Comparison of ENCODE assay signal across 27 mouse cellular contexts in the genomic region with DNA sequence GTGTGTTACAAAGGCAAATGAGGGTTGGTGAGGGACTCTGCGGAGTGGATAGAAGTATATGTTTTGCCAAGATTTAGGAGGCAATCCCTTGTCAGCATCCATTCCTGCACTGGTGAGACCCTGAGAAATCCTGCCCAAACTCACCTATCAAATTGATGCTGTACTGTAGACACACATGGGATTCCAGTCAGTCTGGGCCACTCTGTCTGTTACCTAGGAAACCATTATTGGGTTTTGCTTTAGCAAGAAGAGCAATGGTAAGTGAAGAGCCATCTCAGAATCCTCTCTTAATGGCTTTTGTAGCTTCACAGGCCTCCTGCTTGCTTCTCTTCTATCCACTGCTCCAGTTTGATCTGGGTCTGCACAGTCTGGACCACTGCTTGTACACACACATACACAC.
A peak's percentile ranks its signal among the peaks of the same experiment; 100 is the strongest.
DNase-seq lines count a peak whose midpoint lies in the region; ATAC-seq lines count a peak whose summit lies in the region.
"Had no signal": no experiment of that assay in that cellular context is flagged by ENCODE, and none has a peak within 500 bp of the region (broad histone marks: within the 10 kb centered on the region; RNA-seq: fewer than 3 reads in every experiment).

No protein-coding gene starts in this region.

- no peaks in the 10 kb centered on the region for H3K27me3 ChIP-seq in forebrain, embryonic 14.5 days (replicated peaks; ENCODE audit: control insufficient read depth, insufficient read depth, low read length)
- no peaks in the 10 kb centered on the region for H3K27me3 ChIP-seq in forebrain, embryonic 15.5 days
- H3K27me3 ChIP-seq in neural tube, embryonic 13.5 days: no peaks in the 10 kb centered on the region
- H3K27me3 ChIP-seq in midbrain, embryonic 14.5 days (ENCODE audit: control insufficient read depth, insufficient read depth, low read length): no peaks in the 10 kb centered on the region
- no peaks in the 10 kb centered on the region for H3K27me3 ChIP-seq in kidney, embryonic 15.5 days
- H3K27me3 ChIP-seq: CH12.LX; heart, embryonic 13.5 days; limb, embryonic 15.5 days; neural tube, embryonic 12.5 days had no signal

- H3K9me3 ChIP-seq in forebrain, embryonic 14.5 days (replicated peaks; ENCODE audit: control insufficient read depth, low read length): no peaks in the 10 kb centered on the region
- H3K9me3 ChIP-seq in forebrain, embryonic 15.5 days: no peaks in the 10 kb centered on the region
- no peaks in the 10 kb centered on the region for H3K9me3 ChIP-seq in neural tube, embryonic 13.5 days
- H3K9me3 ChIP-seq in midbrain, embryonic 14.5 days (ENCODE audit: control insufficient read depth, low read length): no peaks in the 10 kb centered on the region
- no peaks in the 10 kb centered on the region for H3K9me3 ChIP-seq in kidney, embryonic 15.5 days (replicated peaks)
- H3K9me3 ChIP-seq: heart, embryonic 13.5 days; limb, embryonic 10.5 days; limb, embryonic 15.5 days; neural tube, embryonic 12.5 days had no signal

- no peak overlapping the region for H3K4me2 ChIP-seq in forebrain, embryonic 14.5 days (ENCODE audit: low read length)
- no peak overlapping the region for H3K4me2 ChIP-seq in forebrain, embryonic 15.5 days (replicated peaks)
- H3K4me2 ChIP-seq in neural tube, embryonic 13.5 days: no peak overlapping the region
- no peak overlapping the region for H3K4me2 ChIP-seq in midbrain, embryonic 14.5 days (ENCODE audit: low read length)
- H3K4me2 ChIP-seq in kidney, embryonic 15.5 days: no peak overlapping the region
- H3K4me2 ChIP-seq: heart, embryonic 13.5 days; limb, embryonic 15.5 days; neural tube, embryonic 12.5 days had no signal

- 91% methylated on average over 1 of the region's 1 CpGs for WGBS in forebrain, embryonic 14.5 days
- 96% methylated on average over 1 of the region's 1 CpGs for WGBS in forebrain, embryonic 15.5 days
- WGBS in neural tube, embryonic 13.5 days: 76% methylated on average over 1 of the region's 1 CpGs
- WGBS in midbrain, embryonic 14.5 days: 95% methylated on average over 1 of the region's 1 CpGs
- 79% methylated on average over 1 of the region's 1 CpGs for whole genome bisulfite sequencing in kidney, embryonic 15.5 days

- H3K4me3 ChIP-seq in forebrain, embryonic 14.5 days (ENCODE audit: low read depth, low read length): no peak overlapping the region
- no peak overlapping the region for H3K4me3 ChIP-seq in forebrain, embryonic 15.5 days
- no peak overlapping the region for H3K4me3 ChIP-seq in neural tube, embryonic 13.5 days
- H3K4me3 ChIP-seq in midbrain, embryonic 14.5 days (replicated peaks; ENCODE audit: low read depth, low read length): no peak overlapping the region
- H3K4me3 ChIP-seq in kidney, embryonic 15.5 days (replicated peaks): no peak overlapping the region
- H3K4me3 ChIP-seq: heart, embryonic 13.5 days; limb, embryonic 10.5 days; limb, embryonic 15.5 days; neural tube, embryonic 12.5 days had no signal

- no peak overlapping the region for H3K9ac ChIP-seq in forebrain, embryonic 14.5 days (ENCODE audit: low read length)
- no peak overlapping the region for H3K9ac ChIP-seq in forebrain, embryonic 15.5 days (replicated peaks)
- no peak overlapping the region for H3K9ac ChIP-seq in neural tube, embryonic 13.5 days
- H3K9ac ChIP-seq in midbrain, embryonic 14.5 days (replicated peaks; ENCODE audit: low read length): no peak overlapping the region
- no peak overlapping the region for H3K9ac ChIP-seq in kidney, embryonic 15.5 days
- H3K9ac ChIP-seq: heart, embryonic 13.5 days; limb, embryonic 15.5 days; liver, embryonic 14.5 days; neural tube, embryonic 12.5 days had no signal

- no peaks in the 10 kb centered on the region for H3K36me3 ChIP-seq in forebrain, embryonic 14.5 days (ENCODE audit: control insufficient read depth, insufficient read depth, low read length)
- no peaks in the 10 kb centered on the region for H3K36me3 ChIP-seq in forebrain, embryonic 15.5 days
- no peaks in the 10 kb centered on the region for H3K36me3 ChIP-seq in neural tube, embryonic 13.5 days
- H3K36me3 ChIP-seq in midbrain, embryonic 14.5 days (ENCODE audit: control insufficient read depth, insufficient read depth, low read length): no peaks in the 10 kb centered on the region
- H3K36me3 ChIP-seq in kidney, embryonic 15.5 days: no peaks in the 10 kb centered on the region
- H3K36me3 ChIP-seq: heart, embryonic 13.5 days; limb, embryonic 10.5 days; limb, embryonic 15.5 days; neural tube, embryonic 12.5 days had no signal

- DNase-seq in forebrain, embryonic 14.5 days (ENCODE audit: low spot score): peak; percentile 37
- DNase-seq in neural tube, embryonic 10.5 days (ENCODE audit: extremely low spot score, low spot score): no peak
- DNase-seq in midbrain, embryonic 14.5 days: peak; percentile 35
- DNase-seq in embryo, embryonic 9.5 days (ENCODE audit: extremely low spot score): no peak
- DNase-seq: adrenal gland, adult 2 months; cerebellum, adult 8-10 months; cerebellum, postnatal 25 days; heart, postnatal 10 days; kidney, adult 8-10 months; kidney, postnatal 14 days; layer of hippocampus, adult 9-11 months; lung, adult 2 months; lung, postnatal 10 days; right cerebral cortex, postnatal 4 days had no signal

- H3K27ac ChIP-seq in forebrain, embryonic 14.5 days (ENCODE audit: low read depth, low read length): no peak overlapping the region
- no peak overlapping the region for H3K27ac ChIP-seq in forebrain, embryonic 15.5 days (replicated peaks)
- peak overlapping the region; percentile 24; the same call in 1 of the 2 replicates for H3K27ac ChIP-seq in neural tube, embryonic 13.5 days (replicated peaks)
- H3K27ac ChIP-seq in midbrain, embryonic 14.5 days (replicated peaks; ENCODE audit: low read depth, low read length): peak overlapping the region; percentile 63
- no peak overlapping the region for H3K27ac ChIP-seq in kidney, embryonic 15.5 days
- H3K27ac ChIP-seq: heart, embryonic 13.5 days; limb, embryonic 10.5 days; limb, embryonic 15.5 days; liver, embryonic 14.5 days; macrophage; neural tube, embryonic 12.5 days; stomach, postnatal 0 days had no signal

- ATAC-seq in forebrain, embryonic 14.5 days: no peak
- ATAC-seq in forebrain, embryonic 15.5 days (replicated peaks): no peak
- no peak for ATAC-seq in neural tube, embryonic 13.5 days (ENCODE audit: low read depth)
- ATAC-seq in midbrain, embryonic 14.5 days (ENCODE audit: low FRiP score, low TSS enrichment): 0 out of 2 replicates have a peak, but pooled peaks have one; percentile 27
- ATAC-seq in kidney, embryonic 15.5 days (replicated peaks; ENCODE audit: low FRiP score): no peak
- ATAC-seq: forebrain, embryonic 16.5 days; intestine, embryonic 16.5 days had no signal

- H3K4me1 ChIP-seq in forebrain, embryonic 14.5 days (ENCODE audit: control insufficient read depth, insufficient read depth, low read length): no peaks in the 10 kb centered on the region
- no peaks in the 10 kb centered on the region for H3K4me1 ChIP-seq in forebrain, embryonic 15.5 days
- H3K4me1 ChIP-seq in neural tube, embryonic 13.5 days (replicated peaks): peaks cover 9% of the 10 kb centered on the region
- H3K4me1 ChIP-seq in midbrain, embryonic 14.5 days (ENCODE audit: control insufficient read depth, insufficient read depth, low read length): peaks cover 13% of the 10 kb centered on the region
- H3K4me1 ChIP-seq in kidney, embryonic 15.5 days: no peaks in the 10 kb centered on the region
- H3K4me1 ChIP-seq: heart, embryonic 13.5 days; limb, embryonic 10.5 days; neural tube, embryonic 12.5 days had no signal

Comparison
In these comparisons a context has a peak if more than half of its experiments do, and no peak if none do; other contexts are left out.
1. DNase-seq: peak in forebrain, embryonic 14.5 days (single experiment) and midbrain, embryonic 14.5 days (single experiment); none in neural tube, embryonic 10.5 days (single experiment) and embryo, embryonic 9.5 days (single experiment).
2. H3K27ac ChIP-seq: peak in neural tube, embryonic 13.5 days (single experiment) and midbrain, embryonic 14.5 days (single experiment); none in forebrain, embryonic 14.5 days (single experiment), forebrain, embryonic 15.5 days (single experiment) and kidney, embryonic 15.5 days (single experiment).